Mouse (Mus musculus) liver, embryonic 11.5 days (tissue): Measurements from ENCODE around the gene H2-T22. TPM values are rescaled to one million over a fixed set of nuclear protein-coding genes. Genes with fewer than 3 reads are reported as not detected.
A peak's percentile ranks its signal among the peaks of the same experiment; 100 is the strongest.
"Not testable (repeated sequence)": the region's sequence is repeated elsewhere in the genome, so short reads cannot be mapped to it uniquely, and the experiment has no call there.

ENCODE experiments used
- ATAC-seq: fragments of 200-750 bp; cut with Nextera tagmentation; replicated peaks from 2 replicates; pipeline ENCODE4 v1.8.0; 2017; ENCODE audit warnings: moderate number of reproducible peaks, mild to moderate bottlenecking, moderate TSS enrichment, moderate library complexity; ENCODE audit not compliant: low FRiP score
- DNase-seq: peaks from one replicate; pipeline ENCODE4 v3.0.0-alpha.2; 2017; ENCODE audit warnings: low spot score
- H3K27ac ChIP-seq: fragments of 300-500 bp; sonication (generic); 2 replicates; pipeline ENCODE4 v1.5.1; 2014; ENCODE audit warnings: mild to moderate bottlenecking, low read depth, low read length, control low read depth
- H3K27me3 ChIP-seq: fragments of 300-500 bp; sonication (generic); replicated peaks from 2 replicates; pipeline ENCODE4 v1.6.1; 2014; ENCODE audit warnings: low read length, mixed read lengths; ENCODE audit not compliant: control insufficient read depth, insufficient read depth
- H3K36me3 ChIP-seq: fragments of 300-500 bp; sonication (generic); 2 replicates; pipeline ENCODE4 v1.6.1; 2014; ENCODE audit warnings: mild to moderate bottlenecking, low read length, moderate library complexity, mixed read lengths; ENCODE audit not compliant: control insufficient read depth, insufficient read depth
- H3K4me1 ChIP-seq: fragments of 300-500 bp; sonication (generic); replicated peaks from 2 replicates; pipeline ENCODE4 v1.6.1; 2014; ENCODE audit warnings: low read length, mixed read lengths; ENCODE audit not compliant: control insufficient read depth, insufficient read depth
- H3K4me2 ChIP-seq: fragments of 300-500 bp; sonication (generic); 2 replicates; pipeline ENCODE4 v1.6.1; 2014; ENCODE audit warnings: mild to moderate bottlenecking, control low read depth, moderate library complexity
- H3K4me3 ChIP-seq: fragments of 300-500 bp; sonication (generic); 2 replicates; pipeline ENCODE4 v1.5.1; 2014; ENCODE audit warnings: low read depth, low read length, control low read depth
- H3K9ac ChIP-seq: fragments of 300-500 bp; sonication (generic); 2 replicates; pipeline ENCODE4 v1.6.1; 2014; ENCODE audit warnings: low read depth, low read length, control low read depth
- H3K9me3 ChIP-seq: fragments of 300-500 bp; sonication (generic); 2 replicates; pipeline ENCODE4 v1.6.1; 2016; ENCODE audit warnings: low read length, inconsistent platforms, mixed read lengths; ENCODE audit not compliant: control insufficient read depth
- whole genome bisulfite sequencing: fragments of 180-500 bp; shearing (Covaris S2); extraction: QIAGEN DNeasy Blood & Tissue Kit; methylation state at CpG from one replicate; pipeline ENCODE4 v1.1.7; 2014; 5-methylcytosine and 5-hydroxymethylcytosine counted together
- polyA plus RNA-seq: library from polyadenylated mRNA; unstranded; fragments of >200 nt; fragmentation: Nextera tagmentation; extraction: Ambion mirVana; gene quantifications from 2 replicates; pipeline ENCODE4 v1.2.1, GENCODE M21; 2014

The H2-T22 gene
- polyA plus RNA-seq, 1 experiment from 2014 or later, result 9.5 TPM

DNA sequence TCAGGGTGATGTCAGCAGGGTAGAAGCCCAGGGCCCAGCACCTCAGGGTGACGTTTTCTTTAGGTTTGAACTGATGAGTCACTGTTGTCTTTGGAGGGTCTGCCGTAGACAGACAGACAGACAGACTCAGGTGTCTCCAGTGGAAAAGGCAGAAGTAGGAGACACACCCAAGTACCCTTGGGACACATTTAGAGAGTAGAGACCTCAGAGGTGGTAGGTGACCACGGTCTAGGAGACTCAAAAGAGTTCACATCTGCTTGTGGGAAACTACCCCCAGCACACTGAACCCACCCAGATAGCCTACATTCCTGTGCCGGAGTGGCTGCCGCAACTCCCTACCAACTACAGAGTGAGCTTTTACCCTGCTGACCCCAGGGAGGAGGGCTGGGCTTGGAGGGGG, 27.6 kb downstream of the H2-T22 start:
- WGBS, result 90% methylated on average over 5 of the region's 5 CpGs
- no peak overlapping the region for H3K4me2 ChIP-seq

DNA sequence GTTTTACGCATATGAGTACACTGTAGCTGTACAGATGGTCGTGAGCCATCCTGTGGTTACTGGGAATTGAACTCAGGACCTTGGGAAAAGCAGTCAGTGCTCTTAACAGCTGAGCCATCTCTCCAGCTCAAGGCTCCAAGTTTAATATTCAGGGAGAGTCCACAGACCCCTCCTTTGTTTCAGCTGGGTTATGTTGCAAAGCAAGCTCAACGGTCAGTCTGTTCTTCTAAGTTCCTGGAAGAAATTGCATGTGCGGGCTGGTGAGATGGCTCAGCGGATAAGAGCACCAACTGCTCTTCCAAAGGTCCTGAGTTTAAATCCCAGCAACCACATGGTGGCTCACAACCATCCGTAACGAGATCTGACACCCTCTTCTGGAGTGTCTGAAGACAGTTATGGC, 38.1 kb downstream of the H2-T22 start:
- H3K27me3 ChIP-seq, H3K4me2 ChIP-seq, H3K27ac ChIP-seq, H3K4me3 ChIP-seq, DNase-seq, ATAC-seq, H3K9ac ChIP-seq: not testable (repeated sequence)
- WGBS, result 92% methylated on average over 7 of the region's 7 CpGs
- H3K36me3 ChIP-seq, result peaks cover 10% of the 10 kb centered on the region
- peaks cover 10% of the 10 kb centered on the region; the same call in 1 of the 2 replicates for H3K4me1 ChIP-seq
- peaks cover 14% of the 10 kb centered on the region for H3K9me3 ChIP-seq

More for the DNA sequence above, 27.6 kb downstream of the H2-T22 start:
- DNase-seq (no peak), ATAC-seq (no peak)
- no peak overlapping the region for H3K9ac ChIP-seq
- peaks cover 9% of the 10 kb centered on the region for H3K36me3 ChIP-seq
- H3K4me3 ChIP-seq, result no peak overlapping the region
- H3K27me3 ChIP-seq, result no peaks in the 10 kb centered on the region
- H3K27ac ChIP-seq, result no peak overlapping the region
- H3K4me1 ChIP-seq, result no peaks in the 10 kb centered on the region; the same call in 1 of the 2 replicates
- H3K9me3 ChIP-seq, result no peaks in the 10 kb centered on the region

DNA sequence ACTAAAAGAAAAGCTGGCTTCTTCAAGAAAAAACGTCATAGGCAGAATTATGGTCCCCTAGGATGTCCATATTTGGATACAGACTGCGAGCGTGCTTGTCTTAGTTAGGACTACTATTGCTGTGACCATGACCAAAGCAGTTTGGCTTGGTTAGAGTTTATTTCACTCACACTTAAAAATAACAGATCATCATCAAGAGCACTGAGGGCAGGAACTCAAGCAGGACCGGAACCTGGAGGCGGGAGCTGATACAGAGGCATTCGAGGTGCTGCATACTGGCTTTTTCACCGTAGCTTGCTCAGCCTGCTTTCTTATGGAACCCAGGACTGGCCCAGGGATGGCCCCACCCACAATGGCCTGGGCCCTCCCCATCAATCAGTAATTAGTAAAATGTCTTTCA, 39.2 kb downstream of the H2-T22 start:
- ATAC-seq (no peak), DNase-seq (no peak)
- no peak overlapping the region for H3K4me2 ChIP-seq
- H3K36me3 ChIP-seq, result peaks cover 10% of the 10 kb centered on the region
- WGBS, result 96% methylated on average over 7 of the region's 7 CpGs
- H3K27ac ChIP-seq, result no peak overlapping the region
- H3K4me3 ChIP-seq, result no peak overlapping the region
- no peak overlapping the region for H3K9ac ChIP-seq
- peaks cover 13% of the 10 kb centered on the region for H3K4me1 ChIP-seq
- H3K9me3 ChIP-seq, result peaks cover 14% of the 10 kb centered on the region
- no peaks in the 10 kb centered on the region for H3K27me3 ChIP-seq

DNA sequence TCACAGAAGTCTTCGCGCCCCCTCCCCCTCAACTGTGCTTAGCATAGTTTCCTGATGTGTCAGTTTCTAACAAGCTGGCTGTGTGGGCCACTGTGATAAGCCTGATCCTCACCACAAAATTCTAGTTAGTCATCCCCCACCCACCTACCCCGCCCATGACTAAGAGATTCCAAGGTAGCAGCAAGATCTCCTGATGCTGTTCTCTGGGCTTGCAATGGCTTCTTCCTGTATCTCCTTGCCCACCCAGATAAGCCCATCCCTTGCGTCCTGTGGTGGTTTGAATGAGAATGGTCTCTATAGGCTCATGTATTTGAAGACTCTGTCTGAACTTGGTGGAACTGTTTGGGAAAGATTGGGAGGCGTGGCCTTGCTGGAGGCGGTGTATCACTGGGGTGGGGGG, 40.6 kb downstream of the H2-T22 start:
- peak; percentile 82 for ATAC-seq
- 65% methylated on average over 6 of the region's 6 CpGs for WGBS
- Histone ChIP-seq H3K27me3 (no peaks in the 10 kb centered on the region), H3K4me2 (no peak overlapping the region), H3K27ac (peak overlapping the region; percentile 82), H3K9ac (no peak overlapping the region), H3K36me3 (peaks cover 10% of the 10 kb centered on the region), H3K4me1 (peaks cover 26% of the 10 kb centered on the region), H3K4me3 (no peak overlapping the region), H3K9me3 (peaks cover 14% of the 10 kb centered on the region)
- no peak for DNase-seq

DNA sequence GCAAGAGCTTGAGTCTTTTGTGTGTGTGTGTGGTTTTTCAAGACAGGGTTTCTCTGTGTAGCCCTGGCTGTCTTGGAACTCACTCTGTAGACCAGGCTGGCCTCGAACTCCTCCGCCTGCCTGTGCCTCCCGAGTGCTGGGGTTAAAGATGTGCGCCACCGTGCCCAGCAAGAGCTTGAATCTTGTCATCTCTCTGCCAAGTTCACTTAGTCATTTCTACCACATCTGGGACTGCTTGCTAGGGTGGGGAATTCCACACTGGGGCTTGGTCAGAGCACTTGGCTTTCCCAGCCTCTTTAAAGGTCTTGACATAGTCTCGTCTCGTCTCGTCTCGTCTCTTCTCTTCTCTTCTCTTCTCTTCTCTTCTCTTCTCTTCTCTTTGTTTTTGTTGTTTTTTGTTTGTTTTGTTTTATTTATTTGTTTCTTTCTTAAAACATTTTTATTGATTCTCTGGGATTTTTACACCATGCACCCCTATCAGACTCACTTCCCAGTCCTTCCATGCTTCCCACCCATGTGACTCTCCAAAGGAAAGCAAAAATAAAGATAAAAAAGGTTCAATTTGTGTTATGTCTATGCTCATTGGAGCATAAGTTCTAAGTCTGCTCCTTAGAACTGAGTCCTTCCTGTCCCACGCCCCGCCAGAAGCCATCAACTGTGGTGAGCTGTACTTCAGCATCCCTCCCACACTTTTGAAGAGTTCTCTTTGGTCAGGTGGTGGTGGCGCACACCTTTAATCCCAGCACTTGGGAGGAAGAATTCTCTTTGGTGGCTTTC, 41.2 kb downstream of the H2-T22 start:
- peaks cover 6% of the 10 kb centered on the region for H3K36me3 ChIP-seq
- H3K4me1 ChIP-seq, result peaks cover 26% of the 10 kb centered on the region
- H3K4me3 ChIP-seq, result no peak overlapping the region
- H3K4me2 ChIP-seq, result 0 out of 2 replicates have a peak overlapping the region, but pooled peaks have one; percentile 3
- DNase-seq (no peak), ATAC-seq (peak; percentile 32; the same call in 1 of the 2 replicates)
- H3K9ac ChIP-seq, result no peak overlapping the region
- peak overlapping the region; percentile 82 for H3K27ac ChIP-seq
- WGBS, result 88% methylated on average over 12 of the region's 12 CpGs
- H3K27me3 ChIP-seq, result no peaks in the 10 kb centered on the region
- peaks cover 10% of the 10 kb centered on the region for H3K9me3 ChIP-seq

DNA sequence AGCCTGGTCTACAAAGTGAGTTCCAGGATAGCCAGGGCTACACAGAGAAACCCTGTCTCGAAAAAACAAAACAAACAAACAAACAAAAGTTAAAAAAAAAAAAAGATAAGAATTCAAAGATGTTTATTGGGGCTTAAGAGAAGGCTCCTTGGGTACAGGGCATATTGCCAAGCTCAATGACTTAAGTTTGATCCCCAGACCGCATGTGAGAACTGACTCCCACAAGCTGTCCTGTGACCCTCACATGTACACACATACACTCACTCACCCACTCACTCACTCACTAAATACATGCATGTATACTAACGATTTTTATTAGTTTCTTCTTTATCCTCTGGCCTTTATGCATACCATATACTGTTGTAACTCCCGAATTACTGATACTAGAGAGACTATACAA, 42.2 kb downstream of the H2-T22 start:
- H3K4me3 ChIP-seq, result no peak overlapping the region
- peaks cover 4% of the 10 kb centered on the region for H3K36me3 ChIP-seq
- 84% methylated on average over 4 of the region's 4 CpGs for WGBS
- no peaks in the 10 kb centered on the region for H3K27me3 ChIP-seq
- H3K9me3 ChIP-seq, result peaks cover 10% of the 10 kb centered on the region
- peaks cover 29% of the 10 kb centered on the region for H3K4me1 ChIP-seq
- no peak overlapping the region for H3K9ac ChIP-seq
- ATAC-seq (no peak), DNase-seq (no peak)
- H3K27ac ChIP-seq, result peak overlapping the region; percentile 13; the same call in 1 of the 2 replicates
- no peak overlapping the region for H3K4me2 ChIP-seq

DNA sequence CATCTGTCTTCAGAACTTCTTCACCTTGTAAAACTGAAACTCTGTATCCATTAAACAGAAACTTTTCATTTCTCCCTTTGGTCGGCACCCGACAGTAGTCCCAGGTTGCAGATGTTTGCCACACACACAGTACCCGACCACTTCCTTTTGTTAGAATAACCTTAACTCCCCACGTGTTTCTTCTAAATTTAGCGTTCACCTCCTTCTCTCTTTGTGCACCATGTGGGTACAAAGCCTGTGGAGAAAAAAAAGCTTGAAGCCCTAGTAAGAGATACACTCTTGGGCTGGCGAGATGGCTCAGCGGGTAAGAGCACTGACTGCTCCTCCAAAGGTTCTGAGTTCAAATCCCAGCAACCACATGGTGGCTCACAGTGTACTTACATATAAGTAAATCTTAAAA, 43.2 kb downstream of the H2-T22 start:
- 0 out of 2 replicates have a peak overlapping the region, but pooled peaks have one; percentile 4 for H3K4me2 ChIP-seq
- WGBS, result 62% methylated on average over 7 of the region's 7 CpGs
- no peak for ATAC-seq
- no peak overlapping the region for H3K4me3 ChIP-seq
- peaks cover 31% of the 10 kb centered on the region for H3K4me1 ChIP-seq
- no peak overlapping the region for H3K9ac ChIP-seq
- H3K27ac ChIP-seq, result no peak overlapping the region
- peaks cover 10% of the 10 kb centered on the region for H3K9me3 ChIP-seq
- DNase-seq, result no peak
- no peaks in the 10 kb centered on the region for H3K27me3 ChIP-seq
- H3K36me3 ChIP-seq, result peaks cover 4% of the 10 kb centered on the region

DNA sequence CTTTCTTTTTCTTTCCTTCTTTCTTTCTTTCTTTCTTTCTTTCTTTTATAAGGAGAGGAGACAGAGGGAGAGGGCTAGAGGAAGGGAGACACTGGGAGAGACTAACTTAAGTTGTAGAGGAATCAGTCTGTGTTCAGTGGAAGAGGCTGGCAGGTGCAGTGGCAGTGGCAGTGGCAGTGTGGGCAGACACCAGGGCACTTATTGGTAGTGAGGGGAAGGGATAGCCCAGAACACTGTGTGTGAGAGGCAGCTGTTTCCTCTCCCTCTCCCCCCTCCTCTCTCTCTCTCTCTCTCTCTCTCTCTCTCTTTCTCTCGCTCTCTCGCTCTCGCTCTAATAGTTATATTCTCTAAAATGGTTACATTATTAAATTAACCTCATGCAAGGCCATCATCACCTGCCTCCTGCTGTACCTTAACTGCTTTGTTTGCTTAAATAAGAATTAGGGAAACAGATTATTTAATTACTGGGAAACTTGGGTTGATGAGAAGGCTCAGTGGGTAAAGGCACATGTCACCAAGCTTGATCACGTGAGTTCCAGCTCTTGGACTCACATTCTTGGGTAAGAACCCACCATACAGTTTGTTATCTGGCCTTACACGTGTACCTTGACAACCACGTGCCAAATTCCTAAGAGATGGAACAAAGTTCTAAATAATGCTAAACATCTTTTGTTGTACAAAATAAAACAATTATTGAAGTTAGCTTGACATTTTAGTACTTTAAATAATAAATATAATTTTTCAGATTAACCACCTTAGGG, 43.8 kb downstream of the H2-T22 start:
- peaks cover 10% of the 10 kb centered on the region for H3K9me3 ChIP-seq
- H3K36me3 ChIP-seq, result peaks cover 2% of the 10 kb centered on the region; the same call in 1 of the 2 replicates
- peaks cover 31% of the 10 kb centered on the region for H3K4me1 ChIP-seq
- no peaks in the 10 kb centered on the region for H3K27me3 ChIP-seq
- DNase-seq, result no peak
- no peak overlapping the region for H3K9ac ChIP-seq
- no peak overlapping the region for H3K27ac ChIP-seq
- 73% methylated on average over 6 of the region's 6 CpGs for WGBS
- ATAC-seq, result no peak
- H3K4me3 ChIP-seq, result no peak overlapping the region
- H3K4me2 ChIP-seq, result peak overlapping the region; percentile 42
